Mouse (Mus musculus) lung, embryonic 16.5 days (tissue): ENCODE data around the gene Sdccag8. TPM values are rescaled to one million over a fixed set of nuclear protein-coding genes. Genes with fewer than 3 reads are reported as not detected.
A peak's percentile ranks its signal among the peaks of the same experiment; 100 is the strongest.

ENCODE experiments used
- ATAC-seq: fragments of 200-750 bp; cut with Nextera tagmentation; 2 replicates; pipeline ENCODE4 v1.8.0; 2017; ENCODE audit warnings: low read depth, mild to moderate bottlenecking, moderate library complexity
- H3K27ac ChIP-seq: fragments of 300-500 bp; sonication (generic); 2 replicates; pipeline ENCODE4 v1.5.1; 2014; ENCODE audit warnings: mild to moderate bottlenecking, control low read depth, low read length
- H3K27me3 ChIP-seq: fragments of 300-500 bp; sonication (generic); 2 replicates; pipeline ENCODE4 v1.6.1; 2014; ENCODE audit warnings: low read depth, low read length, mixed read lengths; ENCODE audit not compliant: control insufficient read depth, insufficient read depth
- H3K36me3 ChIP-seq: fragments of 300-500 bp; sonication (generic); 2 replicates; pipeline ENCODE4 v1.6.1; 2014; ENCODE audit warnings: low read length; ENCODE audit not compliant: control insufficient read depth, insufficient read depth
- H3K4me1 ChIP-seq: fragments of 300-500 bp; sonication (generic); replicated peaks from 2 replicates; pipeline ENCODE4 v1.6.1; 2014; ENCODE audit warnings: low read length, mixed read lengths; ENCODE audit not compliant: control insufficient read depth, insufficient read depth
- H3K4me2 ChIP-seq: fragments of 300-500 bp; sonication (generic); 2 replicates; pipeline ENCODE4 v1.6.1; 2014; ENCODE audit warnings: low read depth, low read length, control low read depth
- H3K4me3 ChIP-seq: fragments of 300-500 bp; sonication (generic); 2 replicates; pipeline ENCODE4 v1.5.1; 2014; ENCODE audit warnings: mild to moderate bottlenecking, low read length, control low read depth
- H3K9ac ChIP-seq: fragments of 300-500 bp; sonication (generic); 2 replicates; pipeline ENCODE4 v1.6.1; 2014; ENCODE audit warnings: low read length, control low read depth
- H3K9me3 ChIP-seq: fragments of 300-500 bp; sonication (generic); 2 replicates; pipeline ENCODE4 v1.6.1; 2016; ENCODE audit warnings: low read length; ENCODE audit not compliant: control insufficient read depth
- WGBS: fragments of 180-500 bp; shearing (Covaris S2); extraction: QIAGEN DNeasy Blood & Tissue Kit; methylation state at CpG from one replicate; pipeline ENCODE4 v1.1.7; 2014; 5-methylcytosine and 5-hydroxymethylcytosine counted together
- polyA plus RNA-seq: library from polyadenylated mRNA; unstranded; fragments of >200 nt; fragmentation: Nextera tagmentation; extraction: Ambion mirVana; gene quantifications from 2 replicates; pipeline ENCODE4 v1.2.1, GENCODE M21; 2015

Gene Sdccag8
- polyA plus RNA-seq, 1 experiment from 2014 or later = 16.9 TPM

DNA sequence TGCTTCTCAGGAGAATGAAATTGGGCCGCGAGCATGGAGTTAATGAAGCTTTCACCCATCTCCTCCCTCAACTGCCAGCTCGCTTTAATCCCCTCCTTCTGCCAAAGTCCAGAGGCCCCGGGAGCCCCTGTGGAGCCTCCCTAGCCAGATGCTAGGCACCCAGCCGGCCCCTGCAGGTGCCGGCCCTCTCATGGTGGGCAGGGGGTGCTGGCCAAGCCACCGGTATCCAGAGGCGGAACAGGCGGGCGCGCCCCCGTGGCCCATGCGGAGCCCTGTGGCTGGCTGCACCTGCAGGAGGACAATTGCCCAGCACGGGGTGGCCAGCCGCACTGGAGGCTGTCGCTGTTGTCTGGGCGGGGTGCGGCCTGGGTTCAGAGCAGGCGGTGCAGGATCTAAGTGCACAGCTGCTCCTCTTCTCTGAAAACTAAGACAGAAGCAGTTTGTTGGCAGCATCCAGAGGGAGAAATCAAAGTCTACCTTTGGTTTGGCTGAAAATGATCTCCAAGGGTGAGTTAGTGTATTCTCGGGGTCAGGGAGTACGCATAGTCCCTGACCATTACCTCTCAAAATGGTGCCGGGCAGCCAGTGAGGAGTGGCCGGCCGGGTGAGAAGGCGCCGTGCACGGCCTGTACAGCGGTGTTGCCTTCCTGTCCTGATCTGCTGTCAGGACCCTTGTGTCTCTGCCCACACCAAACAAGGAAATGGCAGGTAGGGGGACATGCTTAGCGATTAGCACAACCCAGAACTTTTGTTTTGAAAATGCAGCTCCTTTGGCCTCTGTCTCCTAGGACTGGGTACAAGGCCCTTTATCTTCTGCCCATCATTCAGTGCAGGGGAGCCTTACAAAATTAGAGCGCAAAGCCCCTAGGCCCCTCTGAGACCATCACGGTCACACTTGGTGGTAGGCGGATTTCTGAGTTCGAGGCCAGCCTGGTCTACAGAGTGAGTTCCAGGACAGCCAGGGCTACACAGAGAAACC, 183.5 kb downstream of the Sdccag8 start:
- Histone ChIP-seq H3K4me3 (no peak overlapping the region), H3K27me3 (no peaks in the 10 kb centered on the region), H3K9me3 (no peaks in the 10 kb centered on the region), H3K4me2 (no peak overlapping the region), H3K9ac (no peak overlapping the region), H3K4me1 (peaks cover 5% of the 10 kb centered on the region), H3K36me3 (no peaks in the 10 kb centered on the region), H3K27ac (no peak overlapping the region)
- WGBS = 60% methylated on average over 33 of the region's 33 CpGs
- 0 out of 2 replicates have a peak, but pooled peaks have one; percentile 25 for ATAC-seq

- 28% methylated on average over 6 of the region's 6 CpGs for WGBS
Measured at GRCm38 (mm10) chr1:176999011-176999410, 184.6 kb downstream of the Sdccag8 start.

DNA sequence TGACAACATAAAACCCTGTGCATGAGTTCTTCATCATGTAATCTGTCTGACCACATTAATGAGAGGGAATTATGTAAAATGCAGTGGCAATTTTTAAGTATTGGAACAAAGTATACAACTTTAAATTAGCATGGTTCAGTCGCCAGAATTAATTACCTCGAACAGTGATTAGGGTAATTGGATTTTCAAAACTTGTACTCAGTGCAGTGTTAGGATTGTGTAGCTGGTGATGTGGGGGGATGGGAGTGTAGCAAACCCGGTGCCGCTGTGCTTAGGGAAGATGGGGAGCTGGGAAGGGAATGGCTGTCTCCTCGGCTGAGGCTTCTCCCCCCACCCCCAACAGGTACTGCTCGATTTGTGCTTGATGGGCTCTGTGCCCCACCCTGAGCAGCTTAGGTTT, 188.5 kb downstream of the Sdccag8 start:
- Histone ChIP-seq H3K4me2 (no peak overlapping the region), H3K27ac (no peak overlapping the region), H3K9me3 (no peaks in the 10 kb centered on the region), H3K4me3 (no peak overlapping the region), H3K27me3 (no peaks in the 10 kb centered on the region), H3K9ac (no peak overlapping the region), H3K4me1 (peaks cover 3% of the 10 kb centered on the region), H3K36me3 (no peaks in the 10 kb centered on the region)
- 69% methylated on average over 6 of the region's 6 CpGs for WGBS
- no peak for ATAC-seq

More at GRCm38 (mm10) chr1:176999011-176999410, 184.6 kb downstream of the Sdccag8 start:
- Histone ChIP-seq H3K9ac (no peak overlapping the region), H3K4me1 (peaks cover 3% of the 10 kb centered on the region), H3K27me3 (no peaks in the 10 kb centered on the region), H3K9me3 (no peaks in the 10 kb centered on the region), H3K4me2 (no peak overlapping the region), H3K4me3 (no peak overlapping the region), H3K36me3 (no peaks in the 10 kb centered on the region), H3K27ac (no peak overlapping the region)
- ATAC-seq = peak; percentile 16; the same call in 1 of the 2 replicates

- H3K4me2 ChIP-seq = no peak overlapping the region
- WGBS = 62% methylated on average over 4 of the region's 4 CpGs
- peaks cover 4% of the 10 kb centered on the region for H3K4me1 ChIP-seq
- H3K36me3 ChIP-seq = no peaks in the 10 kb centered on the region
- H3K27ac ChIP-seq = no peak overlapping the region
- no peaks in the 10 kb centered on the region for H3K27me3 ChIP-seq
- no peaks in the 10 kb centered on the region for H3K9me3 ChIP-seq
- no peak overlapping the region for H3K4me3 ChIP-seq
- ATAC-seq = no peak
- H3K9ac ChIP-seq = no peak overlapping the region
Measured at GRCm38 (mm10) chr1:177004041-177004741, 189.7 kb downstream of the Sdccag8 start.

DNA sequence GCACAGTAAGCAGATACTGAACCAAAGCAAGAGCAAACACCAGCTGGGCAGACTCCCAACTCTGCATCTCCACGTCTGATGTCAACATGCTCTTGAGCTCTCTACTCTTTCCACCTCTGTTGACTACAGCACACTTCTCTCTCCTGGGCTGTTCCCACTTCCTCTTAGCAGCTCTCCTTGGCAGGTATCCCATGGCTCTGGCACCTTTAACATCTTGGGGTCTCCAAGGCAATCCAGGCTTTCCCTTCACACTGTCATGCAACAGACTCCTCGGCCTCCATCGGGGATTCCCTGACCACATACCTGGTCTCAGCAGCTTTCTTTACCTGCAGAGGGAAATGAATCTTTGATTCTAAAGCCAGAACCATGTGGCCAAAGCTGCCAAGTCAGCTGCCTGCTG, 192.9 kb downstream of the Sdccag8 start:
- peaks cover 7% of the 10 kb centered on the region; the same call in 1 of the 2 replicates for H3K4me1 ChIP-seq
- H3K27ac ChIP-seq = no peak overlapping the region
- WGBS = 77% methylated on average over 3 of the region's 3 CpGs
- ATAC-seq = no peak; the same call in 1 of the 2 replicates
- no peak overlapping the region for H3K4me2 ChIP-seq
- H3K9me3 ChIP-seq = no peaks in the 10 kb centered on the region
- no peaks in the 10 kb centered on the region for H3K36me3 ChIP-seq
- no peak overlapping the region for H3K4me3 ChIP-seq
- no peak overlapping the region for H3K9ac ChIP-seq
- H3K27me3 ChIP-seq = no peaks in the 10 kb centered on the region

- Histone ChIP-seq H3K4me1 (peaks cover 8% of the 10 kb centered on the region), H3K9me3 (no peaks in the 10 kb centered on the region), H3K4me2 (no peak overlapping the region), H3K9ac (no peak overlapping the region), H3K4me3 (no peak overlapping the region), H3K36me3 (no peaks in the 10 kb centered on the region), H3K27ac (peak overlapping the region; percentile 3; the same call in 1 of the 2 replicates), H3K27me3 (no peaks in the 10 kb centered on the region)
- WGBS = 48% methylated on average over 1 of the region's 1 CpGs
- ATAC-seq = peak; percentile 68
Measured at GRCm38 (mm10) chr1:177008777-177009176, 194.3 kb downstream of the Sdccag8 start.

GRCm38 (mm10) chr1:177010041-177010440, 195.6 kb downstream of the Sdccag8 start:
- no peak overlapping the region for H3K27ac ChIP-seq
- no peak for ATAC-seq
- H3K4me1 ChIP-seq = peaks cover 21% of the 10 kb centered on the region
- WGBS = 69% methylated on average over 3 of the region's 3 CpGs
- no peaks in the 10 kb centered on the region for H3K36me3 ChIP-seq
- no peak overlapping the region for H3K9ac ChIP-seq
- no peaks in the 10 kb centered on the region for H3K9me3 ChIP-seq
- no peak overlapping the region for H3K4me3 ChIP-seq
- no peak overlapping the region for H3K4me2 ChIP-seq
- no peaks in the 10 kb centered on the region for H3K27me3 ChIP-seq

- no peaks in the 10 kb centered on the region for H3K9me3 ChIP-seq
- no peak overlapping the region for H3K4me3 ChIP-seq
- no peak overlapping the region for H3K27ac ChIP-seq
- no peaks in the 10 kb centered on the region for H3K27me3 ChIP-seq
- no peak overlapping the region for H3K9ac ChIP-seq
- ATAC-seq = no peak
- peaks cover 22% of the 10 kb centered on the region for H3K4me1 ChIP-seq
- no peak overlapping the region for H3K4me2 ChIP-seq
- WGBS = 73% methylated on average over 6 of the region's 6 CpGs
- no peaks in the 10 kb centered on the region for H3K36me3 ChIP-seq
Measured at GRCm38 (mm10) chr1:177010607-177011302, 196.3 kb downstream of the Sdccag8 start.

DNA sequence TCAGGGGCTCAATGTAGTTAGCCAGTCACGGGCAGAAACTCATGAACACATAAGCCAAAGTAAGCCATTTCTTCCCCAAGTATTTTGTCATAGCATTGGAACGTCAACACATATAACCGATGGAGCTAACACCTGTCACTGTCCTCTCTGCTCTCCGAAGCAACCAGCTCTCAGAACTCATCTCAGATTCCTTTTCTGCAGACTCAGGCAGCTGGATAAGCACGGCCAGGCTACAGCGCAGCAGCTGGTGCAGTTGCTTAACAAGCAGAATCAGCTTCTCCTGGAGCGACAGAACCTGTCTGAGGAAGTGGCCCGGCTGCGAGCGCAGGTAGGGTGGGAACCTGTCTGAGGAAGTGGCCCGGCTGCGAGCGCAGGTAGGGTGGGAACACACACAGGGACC, 197.2 kb downstream of the Sdccag8 start:
- Histone ChIP-seq H3K4me3 (no peak overlapping the region), H3K27ac (no peak overlapping the region), H3K9me3 (no peaks in the 10 kb centered on the region), H3K27me3 (no peaks in the 10 kb centered on the region), H3K9ac (no peak overlapping the region), H3K4me1 (peaks cover 22% of the 10 kb centered on the region), H3K4me2 (no peak overlapping the region), H3K36me3 (no peaks in the 10 kb centered on the region)
- ATAC-seq = no peak
- WGBS = 76% methylated on average over 13 of the region's 13 CpGs
